Mouse (Mus musculus) layer of hippocampus, adult 8-10 months (tissue): ENCODE measurements around the gene Baiap2. TPM values are rescaled to one million over a fixed set of nuclear protein-coding genes. Genes with fewer than 3 reads are reported as not detected.

Experiments used
- DNase-seq, 2 experiments: peaks; one replicate each; pipeline ENCODE4 v3.0.0; 2022; ENCODE audit warnings: low spot score in 2 of 2
- total RNA-seq, 4 experiments: library from RNA; stranded (reverse); gene quantifications; 2 replicates each; pipeline ENCODE4 v1.2.4; 2022

Gene Baiap2
- total RNA-seq, 4 experiments from 2014 or later: 170 to 244 (median 215) TPM

DNA sequence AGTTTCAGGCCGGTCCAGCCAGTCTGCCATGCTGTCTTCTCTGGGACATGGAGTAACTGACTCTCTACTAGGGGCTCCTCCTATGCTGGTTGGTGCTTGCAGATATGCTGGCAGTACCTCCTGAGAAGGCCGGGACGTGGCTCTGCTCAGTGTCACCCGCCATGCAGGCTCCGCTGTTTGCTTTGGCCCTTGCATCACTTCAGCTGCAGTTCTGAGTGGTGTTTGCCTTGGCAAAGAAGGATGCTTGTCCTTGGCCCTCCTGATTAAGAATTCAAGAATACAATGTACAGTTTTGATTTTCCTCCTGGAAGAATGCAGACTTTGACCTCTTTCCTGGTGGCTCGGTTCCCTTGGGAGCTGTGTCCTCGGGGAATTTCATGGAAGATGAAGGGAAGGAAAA lies 2.8 kb downstream of the Baiap2 start:
- DNase-seq: no peak

GRCm38 (mm10) chr11:119947426-119947825 lies 4.9 kb downstream of the Baiap2 start:
- DNase-seq: no peak

- DNase-seq: no peak
Measured at GRCm38 (mm10) chr11:119947897-119948296, 5.3 kb downstream of the Baiap2 start.

GRCm38 (mm10) chr11:119948305-119948704 lies 5.7 kb downstream of the Baiap2 start:
- no peak for DNase-seq

DNA sequence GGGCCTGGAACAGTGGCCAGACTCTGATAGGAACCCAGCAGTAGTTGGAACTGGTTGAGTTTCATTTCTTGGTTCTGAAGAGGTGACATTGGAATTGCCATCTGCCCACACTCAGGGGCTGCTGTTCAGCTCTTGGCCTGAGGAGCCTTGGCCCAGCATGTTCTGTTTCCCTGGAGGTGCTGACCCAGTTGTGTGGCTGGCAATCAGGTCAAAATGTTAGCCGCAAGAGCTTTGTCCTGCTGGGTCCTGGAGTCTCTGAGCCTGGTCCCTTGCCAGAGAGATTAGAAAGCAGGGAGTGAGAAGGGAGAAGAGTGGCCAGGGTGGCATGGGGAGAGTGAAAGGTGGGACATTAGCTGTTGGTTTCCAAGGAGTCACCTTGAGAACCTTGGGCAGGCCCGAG lies 6.2 kb downstream of the Baiap2 start:
- DNase-seq: no peak

DNA sequence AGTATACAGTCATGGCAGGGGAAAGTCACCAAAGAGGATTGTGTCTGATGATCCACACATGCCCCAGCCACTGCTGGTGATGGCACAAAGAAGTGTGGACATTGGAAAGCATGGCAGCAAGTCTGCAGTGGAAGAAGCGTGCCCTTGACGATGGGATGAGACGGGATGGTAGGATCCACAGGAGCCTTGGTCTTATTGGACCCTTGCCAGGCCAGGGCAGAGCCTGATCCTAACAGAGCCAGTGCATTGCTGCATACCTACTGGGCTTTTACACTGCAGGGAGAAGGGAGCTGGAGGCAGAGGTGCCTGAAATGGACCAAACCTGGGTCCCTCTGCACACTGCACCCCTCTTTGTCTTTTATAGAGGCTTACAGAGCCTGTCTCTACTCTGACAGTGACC lies 8.0 kb downstream of the Baiap2 start:
- no peak for DNase-seq

GRCm38 (mm10) chr11:119951326-119951725 lies 8.8 kb downstream of the Baiap2 start:
- DNase-seq: no peak

- DNase-seq: no peak
Measured at GRCm38 (mm10) chr11:119952429-119953224, 10.1 kb downstream of the Baiap2 start.

DNA sequence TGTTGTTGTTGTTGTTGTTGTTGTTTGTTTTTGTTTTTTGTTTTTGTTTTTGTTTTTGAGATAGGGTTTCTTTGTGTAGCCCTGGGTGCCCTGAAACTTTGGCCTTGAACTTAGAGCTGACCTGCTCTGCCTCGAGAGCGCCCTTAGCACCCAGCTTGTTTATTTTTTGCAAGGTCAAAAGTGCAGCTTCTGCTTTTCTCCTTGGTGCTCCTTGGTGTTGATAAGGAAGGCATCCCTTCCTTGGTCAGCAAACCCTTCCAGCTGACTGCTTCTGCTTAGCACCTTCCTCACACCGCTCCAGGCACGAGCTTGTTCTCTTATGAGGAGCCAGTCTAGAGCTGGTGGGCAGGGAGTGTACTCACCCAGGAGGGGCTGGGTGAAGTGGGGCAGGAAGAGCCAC lies 11.7 kb downstream of the Baiap2 start:
- no peak for DNase-seq

DNA sequence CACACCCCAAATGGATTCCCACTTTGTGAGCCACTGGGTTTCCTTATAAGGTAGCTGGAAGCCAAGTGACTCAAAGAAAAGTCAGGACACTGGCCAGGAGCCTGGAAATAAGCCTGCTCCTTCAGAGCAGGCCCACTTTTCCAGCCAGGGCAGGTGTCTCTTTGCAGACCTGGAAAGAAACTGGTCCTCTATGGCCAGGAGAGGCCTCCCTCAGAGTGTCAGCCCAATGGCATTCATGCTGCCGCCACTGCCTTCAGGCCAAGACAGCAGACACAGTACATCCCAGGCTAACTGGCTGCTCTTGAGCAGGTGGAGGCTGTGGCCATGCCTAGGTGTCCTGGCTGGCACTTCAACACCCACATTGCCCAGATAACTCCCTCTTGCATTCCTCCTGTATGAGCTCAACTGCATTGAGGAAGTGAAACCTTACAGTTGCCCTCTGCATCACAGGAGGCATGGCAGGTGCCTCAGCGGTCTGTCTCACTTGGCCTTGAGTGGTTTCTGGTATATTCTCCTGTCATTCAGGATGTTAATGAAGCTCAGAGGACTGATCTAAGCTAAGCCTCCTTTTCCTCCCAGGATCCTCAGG lies 12.3 kb downstream of the Baiap2 start:
- DNase-seq: no peak

GRCm38 (mm10) chr11:119955432-119955831 lies 12.9 kb downstream of the Baiap2 start:
- DNase-seq: no peak

DNA sequence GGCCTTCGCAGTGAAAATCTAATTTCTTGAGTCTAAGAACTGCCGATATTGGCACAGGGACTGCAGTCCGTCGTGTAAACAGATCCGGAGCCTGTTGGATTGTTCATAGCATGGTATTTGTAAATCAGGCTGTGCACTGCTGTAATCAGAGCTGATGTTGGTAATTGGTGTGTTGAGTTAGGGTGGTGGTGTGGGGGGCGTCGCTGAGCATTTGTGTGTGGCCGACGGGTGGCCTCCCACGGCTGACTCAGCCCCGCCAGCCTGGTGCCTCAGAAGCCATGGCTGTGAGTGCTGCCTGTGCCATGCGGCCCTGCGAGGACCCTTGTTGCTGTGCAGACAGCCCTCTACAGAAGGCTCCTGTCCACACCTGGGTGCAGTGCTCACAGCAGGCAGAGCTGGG lies 14.0 kb downstream of the Baiap2 start:
- no peak for DNase-seq

DNA sequence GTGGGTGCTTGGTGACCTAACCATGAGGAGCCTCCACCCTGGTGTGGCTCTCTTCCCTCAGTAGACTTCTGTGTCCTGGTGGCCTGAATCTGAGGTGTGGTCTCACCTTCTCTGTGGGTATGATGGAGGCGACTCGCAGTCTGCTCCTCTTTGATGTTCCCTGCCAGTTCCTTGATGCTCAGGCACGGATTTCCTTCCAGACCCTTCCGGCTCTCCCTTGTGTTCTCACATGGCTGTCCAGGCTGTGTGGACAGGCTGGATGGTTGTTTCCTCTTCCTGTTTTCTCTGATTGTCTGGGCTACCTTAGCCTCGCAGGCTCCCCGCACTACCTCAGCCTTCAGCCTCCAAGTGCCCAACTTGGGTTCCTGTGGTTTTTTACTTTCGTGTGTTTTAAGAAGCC lies 16.3 kb downstream of the Baiap2 start:
- DNase-seq: no peak

GRCm38 (mm10) chr11:119959714-119960113 lies 17.2 kb downstream of the Baiap2 start:
- DNase-seq: no peak

DNA sequence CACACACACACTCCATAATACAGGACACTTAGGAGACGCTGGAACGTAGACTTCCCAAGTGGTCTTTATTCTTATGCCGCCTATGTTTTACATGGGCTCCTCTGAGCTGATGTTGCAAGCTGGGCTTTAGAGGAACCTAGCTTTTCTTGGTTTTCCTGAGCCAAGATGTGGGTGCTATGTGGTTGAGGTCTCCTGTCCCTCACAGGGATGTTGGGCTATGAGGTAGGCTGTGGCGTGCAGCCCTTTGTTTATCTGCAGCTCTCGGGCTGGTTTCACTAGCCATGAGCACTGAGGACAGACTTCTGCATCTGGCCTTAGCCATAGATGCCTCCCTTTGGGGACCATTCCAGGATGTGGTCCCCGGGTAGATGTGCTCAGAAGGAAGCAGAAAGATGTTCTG lies 18.1 kb downstream of the Baiap2 start:
- no peak for DNase-seq

GRCm38 (mm10) chr11:119961511-119961910 lies 18.9 kb downstream of the Baiap2 start:
- DNase-seq: no peak

GRCm38 (mm10) chr11:119965053-119965452 lies 22.5 kb downstream of the Baiap2 start:
- DNase-seq: no peak

DNA sequence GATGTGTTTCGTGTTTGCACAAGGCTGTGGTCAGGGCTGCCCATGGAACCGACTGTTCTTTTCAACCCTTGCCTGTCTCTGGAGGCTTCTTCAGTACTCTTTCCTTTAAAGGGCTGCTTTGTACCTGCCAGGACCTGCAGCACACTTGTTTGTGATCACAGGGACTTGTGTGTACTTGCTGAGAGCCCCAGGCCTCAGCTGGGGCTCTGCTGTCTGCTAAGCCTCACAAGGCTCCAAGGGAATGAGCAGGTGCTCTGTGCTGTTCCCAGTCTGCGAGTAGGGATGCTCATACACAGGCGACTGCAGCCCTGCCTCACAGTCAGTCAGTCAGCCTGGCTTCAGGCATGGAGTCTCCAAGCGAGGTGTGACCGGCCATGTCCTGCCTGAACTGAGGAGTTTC lies 23.7 kb downstream of the Baiap2 start:
- DNase-seq: no peak

GRCm38 (mm10) chr11:119967401-119967800 lies 24.8 kb downstream of the Baiap2 start:
- no peak for DNase-seq

- no peak for DNase-seq
Measured at GRCm38 (mm10) chr11:119967892-119968291, 25.3 kb downstream of the Baiap2 start.

GRCm38 (mm10) chr11:119970021-119970851 lies 27.7 kb downstream of the Baiap2 start:
- no peak for DNase-seq

GRCm38 (mm10) chr11:119973789-119974188 lies 31.2 kb downstream of the Baiap2 start:
- DNase-seq: no peak
